In genomic region chr16:82232916-82233315, GRCm38 (mm10) we compare ENCODE assay signal across 12 mouse cellular contexts.
"Had no signal": no experiment of that assay in that cellular context is flagged by ENCODE, and none has a peak within 500 bp of the region (broad histone marks: within the 10 kb centered on the region; RNA-seq: fewer than 3 reads in every experiment).

No protein-coding gene starts in this region.

- DNase-seq: retina, postnatal 1 day; right cerebral cortex, adult 18-20 months; right cerebral cortex, postnatal 14 days; right cerebral cortex, postnatal 25 days; right cerebral cortex, postnatal 4 days; spleen, adult 18-20 months; thymus, adult 18-20 months; thymus, adult 2 months; thymus, postnatal 14 days; thymus, postnatal 25 days; thymus, postnatal 36 days; thymus, postnatal 4 days had no signal
